Mouse (Mus musculus) thymus, postnatal 10 days (tissue): ENCODE data around the gene Vps18.
A peak's percentile ranks its signal among the peaks of the same experiment; 100 is the strongest.

Experiments used
- DNase-seq, 2 experiments: peaks; one replicate each; pipeline ENCODE4 v3.0.0; 2021; ENCODE audit warnings: low spot score in 2 of 2

Gene Vps18

DNA sequence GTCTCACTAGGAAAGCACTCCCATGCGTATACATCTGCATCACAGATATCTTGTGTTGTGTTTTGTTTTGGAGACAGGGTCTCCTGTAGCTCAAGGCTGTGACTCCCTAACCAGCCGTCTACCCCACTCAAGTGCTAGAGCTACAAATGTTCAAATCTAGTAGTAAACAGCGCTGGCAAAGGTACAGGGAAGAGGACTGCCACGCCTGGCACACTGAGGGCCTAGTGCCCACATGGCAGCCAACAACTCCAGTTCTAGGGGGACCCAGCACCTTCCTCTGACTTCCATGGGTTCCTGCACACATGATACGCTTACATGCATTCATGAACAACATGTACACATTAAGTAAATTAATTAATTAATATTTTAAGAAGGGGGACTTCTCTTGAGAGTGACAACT is 3.7 kb downstream of the Vps18 start:
- no peak for DNase-seq

DNA sequence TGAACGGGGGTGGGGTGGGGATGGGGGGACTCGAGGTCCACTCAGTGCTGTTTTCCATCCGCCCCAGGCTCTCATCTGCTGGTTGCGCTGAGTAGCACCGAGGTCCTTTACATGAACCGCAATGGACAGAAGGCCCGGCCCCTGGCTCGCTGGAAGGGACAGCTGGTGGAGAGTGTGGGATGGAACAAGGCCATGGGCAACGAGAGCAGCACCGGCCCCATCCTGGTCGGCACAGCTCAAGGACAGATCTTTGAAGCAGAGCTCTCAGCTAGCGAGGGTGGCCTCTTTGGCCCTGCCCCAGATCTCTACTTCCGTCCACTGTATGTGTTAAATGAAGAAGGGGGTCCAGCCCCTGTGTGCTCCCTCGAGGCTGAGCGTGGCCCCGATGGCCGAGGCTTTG is 4.3 kb downstream of the Vps18 start:
- DNase-seq = no peak

DNA sequence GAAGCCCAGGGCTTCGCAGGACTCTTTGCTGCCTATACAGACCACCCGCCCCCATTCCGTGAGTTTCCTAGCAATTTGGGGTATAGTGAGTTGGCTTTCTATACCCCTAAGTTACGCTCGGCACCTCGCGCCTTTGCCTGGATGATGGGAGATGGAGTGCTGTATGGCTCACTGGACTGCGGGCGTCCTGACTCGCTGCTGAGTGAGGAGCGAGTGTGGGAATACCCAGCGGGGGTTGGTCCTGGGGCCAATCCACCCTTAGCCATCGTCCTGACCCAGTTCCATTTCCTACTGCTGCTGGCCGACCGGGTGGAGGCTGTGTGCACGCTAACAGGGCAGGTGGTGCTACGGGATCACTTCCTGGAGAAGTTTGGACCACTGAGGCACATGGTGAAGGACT is 4.8 kb downstream of the Vps18 start:
- no peak for DNase-seq

DNA sequence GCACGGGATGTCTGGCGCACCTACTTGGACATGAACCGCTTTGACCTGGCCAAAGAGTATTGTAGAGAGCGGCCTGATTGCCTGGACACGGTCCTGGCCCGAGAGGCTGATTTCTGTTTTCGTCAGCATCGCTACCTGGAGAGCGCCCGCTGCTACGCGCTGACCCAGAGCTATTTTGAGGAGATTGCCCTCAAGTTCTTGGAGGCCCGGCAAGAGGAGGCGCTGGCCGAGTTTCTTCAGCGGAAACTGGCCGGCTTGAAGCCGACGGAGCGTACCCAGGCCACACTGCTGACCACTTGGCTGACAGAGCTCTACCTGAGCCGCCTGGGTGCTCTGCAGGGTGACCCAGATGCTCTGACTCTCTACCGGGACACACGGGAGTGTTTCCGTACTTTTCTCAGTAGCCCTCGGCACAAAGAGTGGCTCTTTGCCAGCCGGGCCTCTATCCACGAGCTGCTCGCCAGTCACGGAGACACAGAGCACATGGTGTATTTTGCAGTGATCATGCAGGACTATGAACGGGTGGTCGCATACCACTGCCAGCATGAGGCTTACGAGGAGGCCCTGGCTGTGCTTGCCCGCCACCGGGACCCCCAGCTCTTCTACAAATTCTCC is 5.3 kb downstream of the Vps18 start:
- no peak for DNase-seq

DNA sequence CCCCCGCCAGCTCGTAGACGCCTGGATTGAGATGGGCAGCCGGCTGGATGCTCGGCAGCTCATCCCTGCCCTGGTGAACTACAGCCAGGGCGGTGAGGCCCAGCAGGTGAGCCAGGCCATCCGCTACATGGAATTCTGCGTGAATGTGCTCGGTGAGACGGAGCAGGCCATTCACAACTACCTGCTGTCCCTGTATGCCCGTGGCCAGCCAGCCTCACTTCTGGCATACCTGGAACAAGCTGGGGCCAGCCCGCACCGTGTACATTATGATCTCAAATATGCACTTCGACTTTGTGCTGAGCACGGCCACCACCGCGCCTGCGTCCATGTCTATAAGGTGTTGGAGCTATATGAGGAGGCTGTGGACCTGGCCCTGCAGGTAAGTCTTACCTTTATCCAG is 5.9 kb downstream of the Vps18 start:
- no peak for DNase-seq

DNA sequence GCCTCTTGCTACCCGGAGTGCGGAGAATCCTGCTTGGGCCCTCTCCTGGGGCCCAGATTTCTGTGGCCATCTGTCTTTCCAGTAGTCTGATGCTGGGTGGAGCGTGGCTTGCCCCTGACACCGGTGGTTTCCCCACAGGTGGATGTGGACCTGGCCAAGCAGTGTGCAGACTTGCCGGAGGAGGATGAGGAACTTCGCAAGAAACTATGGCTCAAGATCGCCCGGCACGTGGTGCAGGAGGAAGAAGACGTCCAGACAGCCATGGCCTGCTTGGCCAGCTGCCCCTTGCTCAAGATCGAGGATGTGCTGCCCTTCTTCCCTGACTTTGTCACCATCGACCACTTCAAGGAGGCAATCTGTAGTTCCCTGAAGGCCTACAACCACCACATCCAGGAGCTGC is 8.2 kb downstream of the Vps18 start:
- no peak for DNase-seq

DNA sequence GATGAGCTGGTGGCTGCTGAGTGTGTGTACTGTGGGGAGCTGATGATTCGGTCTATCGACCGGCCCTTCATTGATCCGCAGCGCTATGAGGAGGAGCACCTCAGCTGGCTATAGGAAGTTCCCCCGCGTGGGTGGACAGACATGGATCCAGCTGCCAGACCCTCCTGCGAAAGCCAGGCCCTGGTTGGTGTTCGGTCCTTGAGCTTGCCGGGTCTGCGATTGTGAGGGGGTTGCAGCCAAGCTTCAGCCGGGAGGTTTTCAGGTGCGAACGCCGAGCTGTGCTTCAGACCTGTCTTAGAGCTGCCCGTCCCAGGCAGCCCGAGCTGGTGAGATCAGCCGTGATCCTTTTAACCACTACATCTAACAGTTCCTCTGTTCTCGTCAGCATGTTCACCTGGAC is 9.0 kb downstream of the Vps18 start:
- no peak for DNase-seq

DNA sequence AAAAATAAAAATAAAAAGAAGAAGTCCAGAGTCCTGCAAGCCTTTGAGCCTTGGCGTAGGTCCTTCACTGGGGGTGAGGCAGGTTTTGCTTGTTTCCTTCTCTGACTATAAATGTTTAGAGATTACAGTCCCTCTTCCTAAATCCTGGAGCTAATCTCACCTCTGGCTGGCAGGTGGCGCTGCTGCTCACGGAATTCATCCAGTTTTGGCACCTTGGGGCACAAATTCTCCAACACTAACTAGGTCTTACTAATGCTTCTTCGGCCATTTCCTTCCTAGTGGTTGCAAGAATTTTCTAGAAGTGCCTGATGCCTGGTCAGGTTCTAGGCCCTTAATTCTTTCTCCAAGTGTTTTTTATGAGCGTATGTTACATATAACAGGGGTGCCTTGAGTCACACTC is 9.8 kb downstream of the Vps18 start:
- peak; percentile 39 to 67 for DNase-seq

DNA sequence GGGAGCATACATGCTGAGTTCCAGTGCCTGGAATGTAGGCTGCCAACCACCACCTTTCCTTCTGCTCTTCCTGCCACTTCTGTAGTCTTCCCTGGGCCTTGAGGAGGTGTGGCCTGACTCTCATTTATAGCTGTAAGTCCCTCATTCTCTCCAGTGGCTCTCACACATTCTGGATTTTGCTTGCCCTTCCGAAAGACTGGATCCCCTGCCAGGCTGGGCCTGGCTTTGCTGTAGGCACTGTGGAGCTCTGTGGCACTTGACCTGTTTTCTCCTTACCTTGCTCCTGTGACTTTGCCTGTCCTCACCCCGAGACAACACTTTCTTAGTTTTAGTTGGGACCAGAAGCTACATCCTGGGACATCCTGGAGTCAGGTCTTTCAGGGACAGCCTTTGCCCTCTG is 10.3 kb downstream of the Vps18 start:
- DNase-seq = no peak

DNA sequence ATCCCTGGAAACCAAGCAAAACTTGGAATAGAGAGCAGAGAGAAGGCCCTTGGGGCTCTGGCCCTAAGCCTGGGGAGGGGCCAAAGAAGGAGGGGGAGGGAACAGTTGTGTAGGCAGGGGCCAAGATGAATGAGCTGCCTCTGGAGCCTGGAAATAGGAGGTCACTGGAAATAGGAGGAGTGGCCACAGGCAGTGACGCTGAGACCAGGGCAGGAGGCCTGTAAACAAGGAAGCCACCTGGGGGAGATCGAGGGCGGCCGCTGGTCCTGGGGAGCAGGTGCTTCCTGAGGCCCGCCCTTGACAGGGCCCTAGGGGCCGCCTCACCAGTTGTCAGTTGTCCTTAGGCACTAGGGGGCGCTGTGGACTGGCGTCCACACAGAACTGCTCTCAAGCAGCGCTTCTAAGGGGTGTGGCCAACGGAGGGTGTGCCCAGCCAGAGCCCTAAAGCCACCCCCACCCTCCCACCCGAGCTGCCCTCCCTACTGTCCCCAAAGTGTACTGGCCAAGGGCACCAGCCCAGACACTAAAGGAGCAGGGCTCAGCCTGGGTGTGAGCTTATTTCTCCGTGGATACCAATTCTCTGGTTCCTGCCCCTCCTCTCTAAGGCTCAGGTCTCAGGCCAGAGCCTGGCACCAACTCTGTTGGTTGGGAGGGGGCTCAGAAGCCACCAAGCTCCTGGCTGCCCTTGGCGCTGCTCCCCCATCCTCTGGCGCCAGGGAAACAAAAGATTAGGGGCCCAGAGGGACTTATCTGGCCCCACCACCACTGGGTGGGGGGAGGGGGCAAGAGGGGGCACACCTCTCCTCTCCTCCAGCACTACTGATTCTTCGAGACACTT is 11.7 kb downstream of the Vps18 start:
- peak; percentile 90 to 96 for DNase-seq

DNA sequence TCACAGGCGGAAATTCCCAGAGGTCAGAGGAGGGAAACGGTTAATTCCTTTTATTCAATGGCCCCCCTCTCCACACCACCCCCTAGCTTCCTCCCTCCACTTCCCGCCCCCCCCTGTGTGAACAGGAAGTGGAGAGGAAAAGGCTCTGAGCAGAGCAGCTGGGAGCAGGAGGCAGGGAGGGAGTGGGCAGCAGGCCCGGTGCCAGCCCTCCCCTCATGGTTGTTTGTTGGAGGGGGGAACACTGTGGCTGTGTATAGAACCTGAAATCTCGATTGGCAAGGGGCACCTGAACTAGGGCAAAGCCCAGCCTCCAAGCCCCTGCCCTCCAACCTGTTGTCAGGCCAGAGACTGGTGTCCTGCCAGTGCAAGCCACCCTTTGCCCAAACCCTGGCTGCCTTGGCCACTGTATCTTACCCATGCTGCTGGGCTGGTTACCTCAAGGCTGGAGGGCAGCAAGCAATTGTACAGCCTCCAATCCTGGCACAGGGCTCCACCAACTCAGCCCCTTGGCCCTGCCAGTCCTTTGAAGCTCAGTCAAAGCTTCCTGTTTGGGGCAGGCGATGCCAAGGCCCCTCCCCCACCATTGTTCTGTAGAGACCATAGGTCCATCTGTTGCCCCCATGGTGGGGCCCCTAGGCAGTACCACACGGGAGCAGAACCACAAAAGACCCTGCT is 12.4 kb downstream of the Vps18 start:
- DNase-seq = peak; percentile 59

DNA sequence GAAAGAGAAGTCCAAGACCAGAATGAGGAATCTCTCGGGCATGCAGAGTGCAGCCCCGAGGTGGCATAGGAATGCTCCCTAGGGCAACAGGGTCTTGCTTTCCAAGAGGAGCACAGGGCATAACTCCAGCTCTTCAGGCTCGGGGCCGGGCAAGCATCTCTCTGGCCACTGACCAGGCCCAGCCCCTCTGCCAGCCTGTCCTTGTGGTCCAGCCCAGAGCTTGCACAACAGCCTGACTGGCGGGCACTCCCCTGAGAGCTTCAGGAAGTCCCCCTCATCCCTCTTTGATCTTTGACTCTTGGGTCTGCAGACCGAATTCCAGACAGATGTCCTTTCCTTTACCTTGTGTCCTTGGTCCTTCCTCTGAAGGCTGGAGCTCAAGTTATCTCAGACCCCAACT is 14.3 kb downstream of the Vps18 start:
- no peak for DNase-seq

DNA sequence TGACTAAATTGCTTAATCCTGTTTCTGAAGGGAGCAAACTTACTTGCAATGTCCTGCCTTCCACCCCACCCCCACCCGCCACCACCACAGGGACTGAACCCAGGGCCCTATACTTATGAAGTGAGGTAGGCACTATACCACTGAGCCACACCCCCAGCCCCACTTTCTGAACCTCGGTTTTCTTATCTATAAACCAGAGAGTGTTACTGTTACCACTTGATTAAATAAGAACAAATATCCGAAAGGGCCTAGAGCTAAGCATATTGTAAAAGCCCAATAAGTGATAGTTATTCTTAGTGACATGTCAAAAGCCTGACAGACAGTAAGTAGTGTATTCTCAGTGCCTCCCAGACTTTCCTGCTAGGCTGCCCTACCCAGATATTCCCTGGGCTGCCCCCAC is 15.9 kb downstream of the Vps18 start:
- no peak for DNase-seq

DNA sequence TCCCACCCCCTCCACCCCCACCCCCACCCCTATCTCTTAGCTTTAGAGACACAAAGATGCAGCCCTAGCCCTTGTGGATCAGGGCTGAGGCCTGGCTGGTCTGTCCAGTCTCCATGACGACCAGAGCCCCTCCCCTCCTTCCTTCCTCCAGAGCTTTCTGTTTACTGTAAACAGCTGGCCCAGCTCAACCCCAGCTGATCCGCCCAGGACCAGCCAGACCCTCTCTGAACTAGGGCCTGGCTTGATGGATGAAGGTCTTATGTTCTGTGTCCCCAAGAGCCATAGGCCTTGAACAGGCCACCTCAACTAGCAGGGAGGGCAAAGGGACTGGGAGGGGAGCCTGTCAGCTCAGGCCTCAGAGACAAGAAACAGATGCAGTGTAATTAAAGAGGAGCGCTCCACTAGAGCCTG is 16.3 kb downstream of the Vps18 start:
- no peak for DNase-seq

DNA sequence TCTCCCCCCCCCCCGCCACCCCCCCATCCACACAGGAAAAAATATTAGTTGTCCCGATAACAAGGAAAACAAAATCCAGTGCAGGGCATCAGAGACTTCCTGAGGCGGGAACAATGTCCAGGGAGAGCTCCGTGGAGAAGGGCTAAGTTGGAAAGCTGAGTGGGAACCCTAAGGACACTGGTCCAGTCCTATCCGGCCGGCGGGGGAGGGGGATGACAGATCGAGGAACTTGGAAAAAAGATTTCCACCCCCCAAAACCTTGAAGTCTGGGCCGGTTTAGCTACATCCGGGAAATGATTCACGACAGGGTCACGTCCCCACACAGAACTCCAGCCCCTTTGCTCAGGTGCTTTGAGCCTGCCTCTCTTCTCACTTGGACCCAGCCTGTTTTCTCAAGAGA is 23.0 kb downstream of the Vps18 start:
- no peak for DNase-seq

DNA sequence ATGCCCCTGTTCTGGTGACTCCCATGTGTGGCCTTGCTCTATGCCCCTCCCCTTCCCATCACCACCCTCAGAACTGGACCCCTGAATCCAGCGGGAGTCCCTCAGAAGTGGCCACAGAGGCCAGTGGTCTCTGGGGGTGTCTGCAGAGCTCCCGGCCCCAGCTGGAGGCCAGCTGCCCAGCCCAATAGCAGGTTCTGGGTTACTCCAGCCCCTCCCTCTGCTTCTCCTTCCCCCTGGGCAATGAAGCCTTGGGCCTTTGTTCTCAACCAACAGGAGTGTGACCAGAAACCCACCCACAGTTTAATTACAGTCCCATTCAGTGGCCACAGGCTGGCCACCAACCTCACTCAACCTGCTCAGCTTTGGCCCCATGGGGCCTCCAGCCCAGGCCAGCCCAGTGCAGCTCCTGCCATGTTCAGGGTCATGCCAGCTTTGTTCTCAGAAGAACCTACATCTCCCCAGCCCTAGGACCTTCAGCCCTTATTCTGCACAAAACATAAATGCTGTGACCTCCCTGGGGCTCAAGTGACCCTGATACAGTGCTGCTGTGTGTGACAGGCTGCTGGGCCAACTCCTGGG is 23.9 kb downstream of the Vps18 start:
- DNase-seq = no peak

DNA sequence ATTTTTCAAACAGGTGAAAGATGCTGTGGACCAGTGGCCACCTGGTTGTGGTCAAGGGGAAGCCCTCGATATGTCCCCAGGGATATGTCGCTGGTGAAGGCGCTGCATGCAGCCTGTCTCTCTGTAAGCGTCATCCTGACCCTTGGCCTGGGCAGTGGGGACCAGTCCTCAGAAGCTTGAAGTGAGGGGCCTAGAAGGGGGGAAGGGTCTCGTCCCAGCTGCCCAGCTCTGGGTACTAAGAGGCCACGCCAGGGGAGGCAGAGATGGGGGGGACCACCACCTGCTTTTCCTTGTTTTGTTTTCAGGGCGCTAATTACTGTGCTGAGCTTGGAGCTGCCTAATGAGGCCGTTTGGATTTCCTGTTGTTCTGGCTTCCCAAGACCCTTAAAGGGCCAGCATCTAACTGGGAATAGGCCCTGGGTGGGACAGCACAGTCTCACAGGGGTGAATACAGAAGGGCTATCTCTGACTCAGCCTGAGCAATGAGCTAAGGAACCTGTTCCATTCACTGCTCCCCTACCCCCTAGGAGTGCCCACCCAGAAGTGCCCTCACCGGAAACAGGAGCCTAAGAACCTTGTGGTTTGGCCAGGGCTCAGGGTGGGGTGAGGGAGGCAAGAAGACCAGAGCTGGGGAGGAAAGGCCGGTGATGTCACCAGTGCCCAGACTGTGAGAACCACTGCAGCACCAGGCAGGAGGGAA is 25.4 kb downstream of the Vps18 start:
- DNase-seq = no peak

DNA sequence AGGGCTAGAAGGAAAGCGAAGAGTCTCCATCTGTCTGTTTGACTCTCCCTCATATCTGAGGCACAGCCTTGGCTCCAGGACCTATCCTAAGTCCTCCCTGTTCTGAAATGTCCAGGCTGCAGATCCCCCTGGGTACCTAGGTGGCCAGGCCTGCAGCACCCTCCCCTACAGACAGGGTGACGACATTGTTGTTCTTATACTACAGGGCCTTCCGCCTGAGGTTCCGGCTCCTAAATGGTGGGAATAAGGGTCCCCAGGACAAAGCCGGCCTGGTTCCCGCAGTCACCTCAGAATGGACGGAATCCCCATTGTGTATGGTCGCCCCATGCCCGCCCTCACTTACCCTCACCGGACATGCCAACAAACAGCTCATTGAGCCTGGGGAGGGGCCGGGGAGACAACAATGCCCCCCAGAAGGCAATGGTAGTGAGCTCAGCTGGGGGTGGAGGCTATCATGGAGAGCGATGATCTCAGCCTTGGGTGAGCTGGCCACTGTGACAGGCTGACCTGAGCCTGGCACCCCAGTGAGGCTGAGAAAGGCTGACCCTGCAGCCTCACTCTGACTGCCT is 26.3 kb downstream of the Vps18 start:
- DNase-seq = no peak

DNA sequence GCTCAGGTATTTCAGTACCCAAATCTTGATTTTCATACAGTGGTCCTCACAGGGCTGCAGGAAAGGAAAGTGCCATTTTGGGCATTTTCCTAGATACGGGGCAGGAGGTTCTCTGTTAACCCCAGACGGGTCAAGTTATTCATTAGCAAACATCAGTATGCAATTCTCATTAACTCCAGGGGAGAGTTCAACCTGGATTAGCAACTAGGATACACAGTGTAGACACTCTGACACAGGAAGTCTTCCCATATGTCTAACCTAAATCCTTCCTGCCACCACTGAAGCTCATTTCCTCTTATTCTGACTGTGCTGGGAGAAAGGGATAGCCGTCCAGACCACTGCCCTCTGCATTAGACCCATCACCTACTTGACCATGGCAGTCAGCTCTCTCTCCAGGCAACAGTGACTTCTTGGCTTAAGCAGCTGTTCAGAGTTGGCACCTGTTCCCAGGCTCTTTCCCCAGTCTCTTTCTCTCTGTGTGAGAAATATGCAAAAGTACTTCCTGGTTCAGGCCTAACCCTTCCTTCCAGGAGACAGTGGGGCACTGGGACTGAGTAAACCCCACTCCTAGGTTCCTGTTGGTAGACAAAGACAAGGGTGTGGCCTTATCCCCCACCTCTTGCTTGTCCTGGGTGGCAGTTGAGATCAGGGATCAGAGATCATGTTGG is 29.6 kb downstream of the Vps18 start:
- no peak for DNase-seq

DNA sequence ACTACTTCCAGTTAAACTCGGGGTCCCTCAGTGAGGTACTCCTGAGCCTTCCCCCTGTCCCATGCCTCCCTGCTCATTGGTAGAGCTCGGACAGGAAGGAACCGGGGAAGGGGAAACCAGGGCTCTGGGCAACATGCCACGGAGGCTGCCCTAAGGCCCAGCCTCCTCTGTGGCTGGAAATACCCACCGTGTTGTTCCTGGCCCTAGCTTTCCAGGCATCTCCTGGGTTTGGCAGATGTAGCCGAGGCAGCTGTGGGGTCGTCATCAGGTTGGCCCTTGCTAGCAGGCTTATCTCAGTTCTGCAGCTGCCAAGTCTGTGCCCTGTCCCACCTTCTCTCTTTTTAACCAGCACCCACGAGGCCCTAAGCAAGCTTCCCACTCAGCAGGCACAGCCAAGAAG is 32.0 kb downstream of the Vps18 start:
- DNase-seq = no peak
